Mouse (Mus musculus): Measurements from ENCODE around the gene Ltbr. TPM values are rescaled to one million over a fixed set of nuclear protein-coding genes. Genes with fewer than 3 reads are reported as not detected.

Ltbr gene
- polyA plus RNA-seq (2015; fragmentation: Nextera tagmentation; extraction: Ambion mirVana), result 20.9 and 27.0 TPM in 2 replicates

GRCm38 (mm10) chr6:125313546-125314230 is at the start of gene Ltbr:
Gene Ltbr (minus strand): TSS chr6:125313885.

DNA sequence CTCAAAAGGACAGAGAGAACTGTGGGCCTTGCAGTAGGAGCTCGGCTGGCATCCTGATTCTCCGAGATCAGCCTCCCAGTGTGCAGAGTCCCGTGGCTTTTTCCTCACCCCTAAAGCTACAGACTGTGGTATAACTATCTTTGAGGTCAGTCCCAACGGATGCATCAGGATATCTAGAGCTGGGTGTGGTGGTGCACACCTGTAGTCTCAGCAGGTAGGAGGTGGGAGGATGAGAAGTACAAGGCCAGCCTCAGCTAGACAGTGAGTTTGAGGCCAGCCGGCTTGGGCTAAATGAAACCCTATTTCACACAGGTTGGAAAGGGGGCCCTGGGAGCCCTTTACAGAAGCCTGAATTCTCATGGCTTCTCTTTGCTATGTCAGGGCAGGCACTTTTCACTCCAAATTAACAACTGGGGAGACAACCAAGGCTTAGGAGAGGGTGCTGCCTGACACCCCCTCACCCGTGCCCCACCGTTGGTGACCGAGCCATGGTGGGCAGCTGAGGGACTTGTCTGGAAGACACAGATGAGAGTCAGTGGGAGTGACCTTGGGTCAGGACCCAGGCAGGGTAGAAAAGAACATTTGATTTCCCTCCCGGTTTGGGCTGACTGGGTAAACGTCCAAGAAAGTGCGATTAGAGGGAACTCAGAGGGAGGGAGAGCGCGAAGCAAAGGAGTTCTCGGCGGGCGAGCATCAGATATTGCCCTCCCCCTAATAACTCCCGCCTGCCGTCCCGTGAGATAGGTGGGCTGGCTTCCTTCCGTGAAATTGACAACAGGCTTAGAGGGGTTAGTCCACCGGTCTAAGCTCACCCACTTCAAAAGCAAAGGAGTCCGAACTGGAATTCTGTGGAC is 35.3 kb upstream of the Ltbr start, which contains the start of gene Tnfrsf1a:
Gene Tnfrsf1a, plus strand, starts transcription at position 642 of the 854 bp plus-strand sequence.

DNA sequence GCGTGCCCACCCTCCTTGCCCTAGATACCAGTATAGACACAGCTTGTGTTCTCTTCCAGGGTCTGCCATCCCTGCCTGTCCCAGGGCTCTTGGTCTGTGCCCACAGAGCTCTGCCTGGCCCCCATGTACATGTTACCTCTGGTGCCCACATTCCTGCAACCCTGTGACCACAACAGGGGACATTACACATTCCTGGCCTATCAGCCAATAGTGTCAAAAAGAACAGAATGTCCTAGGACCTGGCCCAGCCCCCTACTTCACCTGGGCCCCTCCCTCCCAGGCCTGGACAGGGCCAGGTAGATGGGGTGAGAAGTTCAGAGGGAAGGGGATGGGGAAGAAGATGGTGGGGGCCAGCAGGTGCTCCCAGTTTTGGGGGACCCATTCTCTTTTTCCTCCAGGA is 6.6 kb upstream of the Ltbr start, which contains the start of gene Scnn1a:
Gene Scnn1a, plus strand, starts transcription at position 337 of the 400 bp plus-strand sequence.

GRCm38 (mm10) chr6:125285890-125286289 is 27.8 kb downstream of the Ltbr start, which contains the start of gene Tuba3a:
Gene Tuba3a (minus strand): TSS chr6:125286042.

Other genes with a start within 250 kb of the Ltbr start
- 1.4 and 1.8 TPM in 2 replicates for gene Lpar5, start 246.0 kb downstream of the Ltbr start, polyA plus RNA-seq (2015; fragmentation: Nextera tagmentation; extraction: Ambion mirVana)
- gene Chd4, start 217.9 kb downstream of the Ltbr start, polyA plus RNA-seq (2015; fragmentation: Nextera tagmentation; extraction: Ambion mirVana), result 39.3 and 45.6 TPM in 2 replicates
- gene Nop2, start 182.0 kb downstream of the Ltbr start, polyA plus RNA-seq (2015; fragmentation: Nextera tagmentation; extraction: Ambion mirVana), result 35.5 and 37.8 TPM in 2 replicates
- 9.4 and 12.4 TPM in 2 replicates for gene Iffo1, start 168.6 kb downstream of the Ltbr start, polyA plus RNA-seq (2015; fragmentation: Nextera tagmentation; extraction: Ambion mirVana)
- gene Gapdh, start 147.4 kb downstream of the Ltbr start, polyA plus RNA-seq (2015; fragmentation: Nextera tagmentation; extraction: Ambion mirVana), result 647 and 650 TPM in 2 replicates
- 118 and 127 TPM in 2 replicates for gene Ncapd2, start 122.2 kb downstream of the Ltbr start, polyA plus RNA-seq (2015; fragmentation: Nextera tagmentation; extraction: Ambion mirVana)
- 198 and 200 TPM in 2 replicates for gene Mrpl51, start 122.1 kb downstream of the Ltbr start, polyA plus RNA-seq (2015; fragmentation: Nextera tagmentation; extraction: Ambion mirVana)
- gene Vamp1, start 98.3 kb downstream of the Ltbr start, polyA plus RNA-seq (2015; fragmentation: Nextera tagmentation; extraction: Ambion mirVana), result 4.1 and 4.2 TPM in 2 replicates
- gene Tapbpl, start 82.0 kb downstream of the Ltbr start, polyA plus RNA-seq (2015; fragmentation: Nextera tagmentation; extraction: Ambion mirVana), result 5.6 and 8.6 TPM in 2 replicates
- gene Cd27, start 76.9 kb downstream of the Ltbr start, polyA plus RNA-seq (2015; fragmentation: Nextera tagmentation; extraction: Ambion mirVana), result 5.3 and 6.2 TPM in 2 replicates
- not detected in 2 replicates for gene Tuba3a, start 27.8 kb downstream of the Ltbr start, polyA plus RNA-seq (2015; fragmentation: Nextera tagmentation; extraction: Ambion mirVana)
- gene Scnn1a, start 6.8 kb upstream of the Ltbr start, polyA plus RNA-seq (2015; fragmentation: Nextera tagmentation; extraction: Ambion mirVana), result 1.3 and 1.9 TPM in 2 replicates
- 38.0 and 49.0 TPM in 2 replicates for gene Tnfrsf1a, start 35.5 kb upstream of the Ltbr start, polyA plus RNA-seq (2015; fragmentation: Nextera tagmentation; extraction: Ambion mirVana)
- 0.07 and 0.10 TPM in 2 replicates for gene Plekhg6, start 66.9 kb upstream of the Ltbr start, polyA plus RNA-seq (2015; fragmentation: Nextera tagmentation; extraction: Ambion mirVana)
- 78.8 and 88.9 TPM in 2 replicates for gene Cd9, start 180.9 kb upstream of the Ltbr start, polyA plus RNA-seq (2015; fragmentation: Nextera tagmentation; extraction: Ambion mirVana)
- 13.5 and 14.3 TPM in 2 replicates for gene Vwf, start 232.9 kb upstream of the Ltbr start, polyA plus RNA-seq (2015; fragmentation: Nextera tagmentation; extraction: Ambion mirVana)

Measured in spleen, postnatal 0 days (tissue).